Mouse (Mus musculus) CD4-positive naive resting alpha-beta T cell, adult 57 days (primary cell): ENCODE measurements around the gene Igsf9. TPM values are rescaled to one million over a fixed set of nuclear protein-coding genes. Genes with fewer than 3 reads are reported as not detected.

Source experiments
- total RNA-seq: library from RNA; stranded (reverse); gene quantifications from one replicate; pipeline ENCODE4 v1.2.4, GENCODE M21; 2023

Gene Igsf9
- total RNA-seq, result 1.0 TPM

GRCm38 (mm10) chr1:172481540-172482280 is at the start of gene Igsf9:
Igsf9 (plus strand) TSS chr1:172481788.

GRCm38 (mm10) chr1:172475054-172475741 is 6.4 kb upstream of the Igsf9 start, which contains the start of gene Slamf9:
Slamf9 (plus strand) TSS chr1:172475358.

GRCm38 (mm10) chr1:172499765-172500441 is 18.3 kb downstream of the Igsf9 start, which contains the start of gene Tagln2:
Tagln2 (plus strand) TSS chr1:172500047.

DNA sequence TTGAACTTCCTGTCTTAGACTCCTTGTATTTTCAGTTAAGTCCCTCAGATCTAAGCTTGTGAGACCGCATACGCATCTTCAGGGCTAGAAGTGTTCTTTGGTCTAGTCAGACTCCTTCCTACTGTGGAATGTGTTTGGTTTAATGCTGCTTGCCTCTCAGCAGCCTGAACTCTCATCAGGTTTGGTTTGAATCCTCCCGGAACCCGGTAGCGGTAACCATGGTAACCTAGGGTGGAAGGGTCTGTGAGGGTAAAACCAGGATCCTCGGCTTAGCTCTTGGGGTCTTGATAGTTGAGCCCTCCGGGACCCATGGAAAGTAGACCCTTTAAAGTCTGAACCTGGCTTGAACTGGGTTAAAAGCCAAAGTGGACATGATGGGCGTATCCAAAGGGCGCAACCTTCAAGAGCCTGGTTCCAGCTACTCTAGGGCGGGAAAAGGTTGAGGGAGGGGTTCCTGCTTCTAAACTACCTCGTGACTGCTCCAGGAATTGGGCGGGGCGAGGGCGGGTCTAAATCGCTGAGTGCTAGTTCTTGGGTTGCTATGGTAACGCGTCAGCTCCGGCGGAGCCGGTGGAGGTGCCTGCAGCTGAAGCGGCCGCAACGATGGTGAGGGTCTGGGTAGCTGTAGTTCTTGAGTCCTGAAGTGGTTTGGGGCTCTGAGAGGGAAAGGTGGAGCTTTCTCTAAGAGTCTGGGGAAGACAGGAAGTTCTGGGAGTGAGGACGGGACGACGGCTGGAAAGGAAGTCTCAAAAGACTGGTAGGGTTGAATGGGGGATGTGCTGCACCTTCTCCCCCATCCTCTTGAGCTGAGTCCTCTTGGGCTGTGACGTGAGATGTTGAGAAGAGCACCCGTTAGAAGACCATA is 39.2 kb downstream of the Igsf9 start, which contains the start of gene Cfap45:
Cfap45 (plus strand) TSS at position 226 of the 865 bp plus-strand sequence.

Other genes starting within 250 kb of the Igsf9 start
- gene Atp1a4, start 223.4 kb upstream of the Igsf9 start, total RNA-seq, result not detected
- 29.2 TPM for gene Igsf8, start 220.1 kb upstream of the Igsf9 start, total RNA-seq
- gene Atp1a2, start 183.7 kb upstream of the Igsf9 start, total RNA-seq, result 0.18 TPM
- gene Kcnj9, start 152.5 kb upstream of the Igsf9 start, total RNA-seq, result not detected
- 1.5 TPM for gene Kcnj10, start 140.6 kb upstream of the Igsf9 start, total RNA-seq
- 31.0 TPM for gene Pigm, start 105.2 kb upstream of the Igsf9 start, total RNA-seq
- gene Slamf9, start 6.4 kb upstream of the Igsf9 start, total RNA-seq, result 0.44 TPM
- gene Tagln2, start 18.3 kb downstream of the Igsf9 start, total RNA-seq, result 228 TPM
- 1.7 TPM for gene Cfap45, start 39.0 kb downstream of the Igsf9 start, total RNA-seq
- gene Vsig8, start 74.2 kb downstream of the Igsf9 start, total RNA-seq, result not detected
- gene Slamf8, start 108.8 kb downstream of the Igsf9 start, total RNA-seq, result 0.59 TPM
- not detected for gene Fcrl6, start 120.8 kb downstream of the Igsf9 start, total RNA-seq
- gene Dusp23, start 151.2 kb downstream of the Igsf9 start, total RNA-seq, result 3.6 TPM
- not detected for gene Crp, start 216.3 kb downstream of the Igsf9 start, total RNA-seq